25 mouse cellular contexts compared by ENCODE assay signal in the genomic region with DNA sequence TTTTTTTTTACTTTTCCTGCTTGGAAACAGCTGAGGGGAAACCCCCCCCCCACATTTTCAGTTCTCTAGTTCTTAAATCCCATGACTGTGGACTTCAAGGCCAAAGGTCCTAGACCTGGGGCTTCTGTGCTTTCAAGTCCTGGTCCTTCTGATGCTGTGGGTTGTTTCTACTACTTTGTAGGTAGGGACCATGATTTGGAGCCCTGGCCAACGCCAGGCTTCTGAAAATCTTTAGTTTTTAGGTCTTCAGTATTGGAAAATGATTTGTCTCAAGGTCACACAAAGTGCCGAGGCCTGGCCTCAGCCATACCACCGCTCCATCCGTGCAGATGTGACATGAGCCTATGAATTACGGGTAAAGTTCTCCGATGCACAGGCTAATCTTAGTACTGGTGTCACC.
"Had no signal": no experiment of that assay in that cellular context is flagged by ENCODE, and none has a peak within 500 bp of the region (broad histone marks: within the 10 kb centered on the region; RNA-seq: fewer than 3 reads in every experiment).

No protein-coding gene starts in this region.

- H3K4me2 ChIP-seq: limb, embryonic 13.5 days; liver, embryonic 12.5 days; liver, embryonic 15.5 days; lung, embryonic 15.5 days; midbrain, embryonic 12.5 days; midbrain, embryonic 15.5 days; neural tube, embryonic 12.5 days; neural tube, embryonic 15.5 days had no signal

- DNase-seq: kidney, postnatal 25 days; layer of hippocampus, adult 9-11 months; left cerebral cortex, postnatal 4 days; liver; lung, adult 18-20 months; lung, postnatal 10 days; lung, postnatal 36 days; right cerebral cortex, adult 18-20 months; right cerebral cortex, postnatal 14 days; right cerebral cortex, postnatal 4 days; thymus, adult 2 months; thymus, postnatal 14 days; thymus, postnatal 4 days had no signal

- H3K36me3 ChIP-seq: limb, embryonic 13.5 days; liver, embryonic 12.5 days; liver, embryonic 15.5 days; lung, embryonic 15.5 days; midbrain, embryonic 12.5 days; midbrain, embryonic 15.5 days; neural tube, embryonic 12.5 days; neural tube, embryonic 15.5 days had no signal

- H3K4me1 ChIP-seq: neural tube, embryonic 12.5 days had no signal

- H3K9ac ChIP-seq: limb, embryonic 13.5 days; liver, embryonic 12.5 days; liver, embryonic 15.5 days; lung, embryonic 15.5 days; midbrain, embryonic 12.5 days; midbrain, embryonic 15.5 days; neural tube, embryonic 12.5 days; neural tube, embryonic 15.5 days had no signal

- H3K27me3 ChIP-seq: limb, embryonic 13.5 days; liver, embryonic 15.5 days; lung, embryonic 15.5 days; midbrain, embryonic 12.5 days; midbrain, embryonic 15.5 days; neural tube, embryonic 12.5 days; neural tube, embryonic 15.5 days had no signal

- H3K4me3 ChIP-seq: layer of hippocampus, adult 2 months; limb, embryonic 13.5 days; liver, embryonic 12.5 days; liver, embryonic 15.5 days; lung, embryonic 15.5 days; megakaryocyte, embryonic 14.5 days; midbrain, embryonic 12.5 days; midbrain, embryonic 15.5 days; neural tube, embryonic 12.5 days; neural tube, embryonic 15.5 days had no signal

- H3K9me3 ChIP-seq: limb, embryonic 13.5 days; liver, embryonic 12.5 days; liver, embryonic 15.5 days; lung, embryonic 15.5 days; midbrain, embryonic 12.5 days; midbrain, embryonic 15.5 days; neural tube, embryonic 12.5 days; neural tube, embryonic 15.5 days had no signal

- H3K27ac ChIP-seq: kidney, postnatal 0 days; limb, embryonic 13.5 days; liver, embryonic 12.5 days; liver, embryonic 15.5 days; midbrain, embryonic 12.5 days; midbrain, embryonic 15.5 days; neural tube, embryonic 12.5 days; neural tube, embryonic 15.5 days; stomach, postnatal 0 days had no signal

- ATAC-seq: liver, embryonic 12.5 days; midbrain, embryonic 15.5 days had no signal
